Mouse (Mus musculus) right cerebral cortex, postnatal 36 days (tissue): Measurements from ENCODE around the gene Onecut3.

Source experiments
- DNase-seq, 2 experiments: peaks; one replicate each; pipeline ENCODE4 v3.0.0; 2022; ENCODE audit warnings: low spot score in 2 of 2, mixed read lengths in 1 of 2

Gene Onecut3

DNA sequence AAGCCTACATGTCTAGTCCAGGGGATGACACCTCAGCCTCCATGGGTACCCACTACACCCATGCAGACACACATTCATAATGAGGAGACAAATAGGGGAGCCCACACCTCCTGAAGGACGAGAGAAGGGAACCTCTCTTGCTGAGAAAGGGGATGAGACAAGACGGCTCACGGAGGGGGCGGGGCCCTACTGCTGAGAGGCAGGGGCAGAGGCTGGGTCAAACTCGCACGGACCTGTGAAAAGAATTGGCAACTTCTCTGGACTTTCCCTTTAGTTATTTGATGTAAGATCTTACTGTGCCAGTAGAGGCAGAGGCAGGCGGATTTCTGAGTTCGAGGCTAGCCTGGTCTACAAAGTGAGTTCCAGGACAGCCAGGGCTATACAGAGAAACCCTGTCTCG lies 57.7 kb downstream of the Onecut3 start:
- DNase-seq, result no peak

DNA sequence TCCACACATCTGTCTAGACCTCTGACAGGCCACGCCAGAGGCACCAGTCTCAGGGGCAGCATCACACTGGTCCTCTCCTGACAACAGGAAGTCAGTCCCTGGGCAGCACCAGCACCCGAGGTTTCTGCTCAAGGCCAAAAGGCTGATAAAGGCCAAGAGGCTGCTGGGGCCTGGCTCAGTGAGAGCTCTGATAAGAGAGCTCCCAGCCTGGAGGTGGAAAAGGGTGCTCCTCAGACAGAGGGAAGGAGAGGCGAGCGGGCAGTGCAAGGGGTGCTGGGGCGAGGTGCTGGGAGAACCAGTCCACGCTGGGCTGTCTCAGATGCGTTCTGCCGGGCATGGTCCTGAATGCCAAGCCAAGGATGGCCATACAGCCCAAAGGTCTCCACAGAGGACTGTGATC lies 58.9 kb downstream of the Onecut3 start:
- no peak for DNase-seq

DNA sequence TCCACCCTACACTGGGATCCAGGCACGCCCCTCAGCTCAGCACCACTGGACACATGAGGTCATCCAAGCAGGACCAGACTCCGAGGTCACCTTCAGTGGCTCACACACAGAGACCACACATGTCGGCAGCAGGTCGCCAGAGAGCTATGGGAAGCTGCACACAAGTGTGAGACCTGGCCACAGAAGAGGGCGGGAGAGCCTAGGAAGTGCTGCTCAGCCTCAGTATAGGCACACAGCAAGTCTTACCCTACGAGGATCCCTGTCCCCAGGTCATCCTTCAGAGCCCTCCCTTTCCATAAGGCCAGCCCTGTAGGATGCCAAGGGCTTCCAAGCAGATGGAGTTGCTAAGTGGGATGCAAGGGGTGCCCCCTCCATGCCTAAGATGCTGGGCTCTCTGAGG lies 59.4 kb downstream of the Onecut3 start:
- no peak for DNase-seq

DNA sequence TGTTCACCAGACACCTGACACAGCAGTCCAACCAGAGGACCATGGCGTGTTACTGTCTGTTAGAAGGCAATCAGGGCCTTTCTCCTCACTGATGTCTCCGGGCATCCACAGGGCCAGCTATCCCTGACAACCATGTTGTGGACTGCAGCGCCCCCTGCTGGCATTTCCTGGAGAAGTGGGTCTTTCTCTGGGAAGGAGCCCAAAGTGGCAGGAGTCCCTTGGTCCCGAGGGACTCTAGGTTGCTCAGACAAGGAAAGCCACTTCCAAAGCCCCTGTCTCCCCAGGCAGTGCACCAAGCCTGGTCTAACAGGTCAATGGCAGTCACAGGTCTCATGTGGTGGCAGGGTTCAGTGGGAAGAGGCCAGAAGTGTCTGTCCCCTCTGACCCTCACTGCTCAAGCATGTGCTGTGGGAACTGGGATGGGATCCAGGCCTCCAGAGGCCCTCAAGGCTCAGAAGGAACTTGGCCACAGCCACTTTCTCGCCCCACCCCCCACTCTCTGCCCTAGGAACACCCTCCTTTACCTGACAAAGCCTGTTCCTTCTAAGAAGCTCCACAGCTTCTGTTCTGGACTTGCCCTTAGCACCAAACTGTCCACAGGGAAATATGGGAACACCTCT lies 62.8 kb downstream of the Onecut3 start:
- peak; percentile 48 for DNase-seq

DNA sequence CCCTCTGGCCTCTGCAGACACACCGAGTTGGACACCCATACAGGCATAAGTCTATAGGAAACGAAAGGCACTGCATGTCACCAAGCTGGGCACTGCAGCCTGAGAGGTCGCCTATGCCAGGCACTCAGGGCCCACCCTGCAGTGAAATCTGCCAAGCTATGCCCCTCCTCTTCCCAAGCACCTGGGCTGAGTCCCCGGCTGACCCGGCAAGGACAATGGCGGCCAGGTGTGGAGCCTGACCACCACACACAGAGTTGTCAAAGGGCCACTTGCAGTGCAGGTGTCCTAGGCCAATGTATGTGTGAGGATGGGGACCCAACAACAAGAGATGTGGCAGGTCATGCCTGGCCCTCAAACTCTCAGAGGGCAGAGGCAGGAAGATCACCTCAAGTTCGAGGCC lies 64.8 kb downstream of the Onecut3 start:
- DNase-seq, result no peak

DNA sequence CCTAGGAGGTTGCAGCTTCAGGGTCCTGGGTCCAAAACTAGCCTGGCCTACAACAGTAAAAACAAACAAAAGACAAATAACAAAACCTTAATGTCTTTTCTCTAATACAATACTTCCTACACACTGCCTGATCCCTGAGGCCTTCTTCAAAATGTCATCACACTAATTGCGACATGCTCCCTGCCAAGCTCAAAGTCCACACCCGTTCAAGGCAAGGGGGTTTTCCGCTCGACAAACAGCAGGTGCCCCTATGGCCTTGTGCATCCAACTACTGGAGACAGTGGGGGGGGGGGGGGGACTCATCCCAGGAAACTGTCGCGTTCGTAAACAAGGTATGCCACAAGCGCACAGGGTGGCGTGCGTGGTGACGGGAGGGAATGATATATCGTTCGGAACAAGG lies 66.0 kb downstream of the Onecut3 start:
- no peak for DNase-seq

DNA sequence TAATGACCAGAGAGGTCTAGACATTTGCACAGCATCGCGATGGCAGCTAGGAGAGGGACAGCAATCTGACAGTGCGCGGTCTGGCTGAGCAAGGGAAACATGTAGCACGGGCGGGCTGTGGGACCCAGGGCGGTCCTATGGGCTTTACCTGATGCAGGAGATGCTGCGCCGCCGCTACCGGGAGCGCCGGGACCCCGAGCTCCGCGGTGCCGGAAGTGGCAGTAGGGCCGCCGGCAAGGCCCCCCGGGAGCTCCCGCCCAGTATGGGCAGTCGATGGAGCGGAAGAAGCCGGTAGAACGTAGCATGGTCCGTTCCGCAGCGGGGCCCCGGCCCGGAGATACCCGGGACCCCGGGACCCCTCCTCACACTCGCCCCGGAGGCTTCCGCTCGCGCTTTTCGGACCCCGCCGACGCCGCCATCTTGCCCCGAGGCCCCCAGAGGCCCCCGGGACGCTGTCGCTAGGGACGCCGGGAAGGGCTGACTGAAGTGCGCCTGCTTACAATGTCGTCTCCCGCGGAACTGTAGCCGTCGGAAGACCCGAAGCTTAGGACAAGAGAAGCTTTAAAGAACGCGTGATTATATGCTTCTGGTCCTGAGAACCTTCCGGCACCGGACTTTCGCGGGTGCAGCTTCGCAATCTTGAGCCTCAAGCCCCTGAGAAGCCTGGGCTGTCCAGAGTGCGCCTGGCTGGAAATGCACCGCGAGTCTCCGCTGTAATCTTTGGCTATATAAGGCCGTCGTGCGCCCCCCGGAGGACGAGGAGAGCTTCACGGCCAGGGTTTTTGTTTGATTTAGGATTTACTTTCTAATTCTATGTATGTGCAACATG lies 66.7 kb downstream of the Onecut3 start, which contains the start of gene Rexo1:
Gene Rexo1 (minus strand): TSS at position 445 of the 829 bp plus-strand sequence.
- peak; percentile 91 to 94 for DNase-seq

DNA sequence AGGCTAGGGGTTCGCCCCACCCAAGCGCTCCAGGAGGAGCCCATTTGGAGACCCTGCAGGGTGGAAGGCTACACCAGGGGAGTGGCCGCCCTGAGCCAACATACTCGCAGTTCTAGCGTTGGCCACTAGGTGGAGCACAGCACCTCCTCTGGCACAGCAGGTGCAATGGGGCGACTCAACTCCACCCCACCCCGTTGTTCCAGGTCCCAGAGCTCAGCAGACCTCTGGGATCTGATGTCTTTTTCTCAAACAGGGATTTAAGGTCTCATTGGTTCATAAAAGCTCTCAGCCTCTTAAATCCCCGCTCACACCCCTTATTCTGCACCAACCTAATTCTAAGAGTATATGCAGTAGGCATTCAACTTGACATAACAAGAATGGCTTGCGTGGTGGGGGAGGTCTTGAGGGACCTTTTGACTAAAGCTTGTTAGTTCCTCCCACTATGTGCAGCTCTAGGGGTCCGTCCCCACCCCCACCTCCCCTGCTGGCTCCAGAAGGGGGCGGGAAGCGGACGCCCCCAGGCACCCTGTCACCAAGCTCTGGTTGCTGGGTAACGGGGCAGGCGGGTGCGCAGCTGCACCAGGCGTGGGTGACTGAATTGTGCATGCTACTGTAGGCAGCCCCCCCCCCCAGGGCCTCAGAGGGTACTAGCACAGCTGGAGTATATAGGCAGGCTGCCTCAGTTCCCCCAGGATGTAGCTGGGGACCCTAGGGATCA lies 71.9 kb downstream of the Onecut3 start:
- DNase-seq, result peak; percentile 82 to 84
